Mouse (Mus musculus) sigmoid colon, adult 10 weeks (tissue): ENCODE data around the gene Pkn3. TPM values are rescaled to one million over a fixed set of nuclear protein-coding genes. Genes with fewer than 3 reads are reported as not detected.

Source experiments
- polyA plus RNA-seq: library from polyadenylated mRNA; stranded (reverse); fragments of 350-450 nt; fragmentation: Illumina TruSeq; extraction: RNeasy Lipid Tissue Mini Kit (QIAGEN cat#74804); gene quantifications from one replicate; pipeline ENCODE4 v1.2.3, GENCODE M21; 2014; ENCODE audit warnings: low read depth, low replicate concordance

Pkn3 gene
- polyA plus RNA-seq = 0.22 TPM

GRCm38 (mm10) chr2:30077502-30078348 lies at the start of gene Pkn3:
Pkn3 (plus strand) TSS chr2:30077684.

GRCm38 (mm10) chr2:30048699-30049388 lies 28.6 kb upstream of the Pkn3 start, which contains the start of gene Wdr34:
Wdr34 (minus strand) TSS chr2:30048881.

GRCm38 (mm10) chr2:30057223-30057904 lies 20.1 kb upstream of the Pkn3 start, which contains the start of gene Set:
Set (plus strand) TSS chr2:30057378.

GRCm38 (mm10) chr2:30093471-30094207 lies 16.2 kb downstream of the Pkn3 start, which contains the start of gene Zdhhc12:
Zdhhc12 (minus strand) TSS chr2:30093648.

GRCm38 (mm10) chr2:30124472-30125274 lies 47.2 kb downstream of the Pkn3 start, which contains the start of gene Zer1:
Zer1 (minus strand) TSS chr2:30124585.

GRCm38 (mm10) chr2:30133613-30134377 lies 56.3 kb downstream of the Pkn3 start, which contains the start of gene Tbc1d13:
Tbc1d13 (plus strand) TSS chr2:30133746.

Other genes with a start within 250 kb of the Pkn3 start
- gene Cercam, start 208.5 kb upstream of the Pkn3 start, polyA plus RNA-seq = 1.7 TPM
- 7.6 TPM for gene Odf2, start 188.5 kb upstream of the Pkn3 start, polyA plus RNA-seq
- 12.5 TPM for gene Gle1, start 142.3 kb upstream of the Pkn3 start, polyA plus RNA-seq
- gene Sptan1, start 112.1 kb upstream of the Pkn3 start, polyA plus RNA-seq = 48.6 TPM
- gene Wdr34, start 28.8 kb upstream of the Pkn3 start, polyA plus RNA-seq = not detected
- 311 TPM for gene Set, start 20.3 kb upstream of the Pkn3 start, polyA plus RNA-seq
- gene Zdhhc12, start 16.0 kb downstream of the Pkn3 start, polyA plus RNA-seq = 2.1 TPM
- gene Zer1, start 46.9 kb downstream of the Pkn3 start, polyA plus RNA-seq = 5.2 TPM
- 19.5 TPM for gene Tbc1d13, start 56.1 kb downstream of the Pkn3 start, polyA plus RNA-seq
- not detected for gene Endog, start 93.8 kb downstream of the Pkn3 start, polyA plus RNA-seq
- gene Spout1, start 100.8 kb downstream of the Pkn3 start, polyA plus RNA-seq = 0.54 TPM
- 3.4 TPM for gene Kyat1, start 128.2 kb downstream of the Pkn3 start, polyA plus RNA-seq
- gene Lrrc8a, start 160.0 kb downstream of the Pkn3 start, polyA plus RNA-seq = 2.9 TPM
- 0.09 TPM for gene Gm28035, start 162.9 kb downstream of the Pkn3 start, polyA plus RNA-seq
- gene Phyhd1, start 188.5 kb downstream of the Pkn3 start, polyA plus RNA-seq = 2.7 TPM
- gene Gm28038, start 203.4 kb downstream of the Pkn3 start, polyA plus RNA-seq = 4.4 TPM
- 6.0 TPM for gene Dolk, start 208.7 kb downstream of the Pkn3 start, polyA plus RNA-seq
- 9.2 TPM for gene Nup188, start 208.7 kb downstream of the Pkn3 start, polyA plus RNA-seq